Mouse (Mus musculus) liver, embryonic 14.5 days (tissue): ENCODE results near the gene Casc3. TPM values are rescaled to one million over a fixed set of nuclear protein-coding genes. Genes with fewer than 3 reads are reported as not detected.
A peak's percentile ranks its signal among the peaks of the same experiment; 100 is the strongest.
"Not testable (repeated sequence)": the region's sequence is repeated elsewhere in the genome, so short reads cannot be mapped to it uniquely, and the experiment has no call there.

Experiments
- ATAC-seq: fragments of 200-750 bp; cut with Nextera tagmentation; 2 replicates; pipeline ENCODE4 v1.8.0; 2017; ENCODE audit warnings: moderate number of reproducible peaks, mild to moderate bottlenecking, moderate library complexity; ENCODE audit not compliant: insufficient read depth
- DNase-seq, 3 experiments: peaks; one replicate each; pipeline ENCODE4 v3.0.0-alpha.2; 2012 to 2013; ENCODE audit warnings: low read depth in 3 of 3, low spot score in 3 of 3
- H3K27ac ChIP-seq: fragments of 300-500 bp; sonication (generic); 2 replicates; pipeline ENCODE4 v1.5.1; 2014; ENCODE audit warnings: moderate library complexity, mild to moderate bottlenecking, control low read depth, inconsistent platforms
- H3K27me3 ChIP-seq: fragments of 300-500 bp; sonication (generic); 2 replicates; pipeline ENCODE4 v1.6.1; 2014; ENCODE audit warnings: mild to moderate bottlenecking, low read length, moderate library complexity; ENCODE audit not compliant: control insufficient read depth, insufficient read depth
- H3K36me3 ChIP-seq: fragments of 300-500 bp; sonication (generic); replicated peaks from 2 replicates; pipeline ENCODE4 v1.6.1; 2014; ENCODE audit warnings: low read depth; ENCODE audit not compliant: control insufficient read depth, insufficient read depth
- H3K4me1 ChIP-seq, 2 experiments: fragments of 200-500 bp in 1 of 2; fragments of 300-500 bp in 1 of 2; sonication (generic) in 1 of 2; replicated peaks; 2 replicates each; pipeline ENCODE4 v1.6.1; 2012 to 2014; ENCODE audit warnings: antibody characterized with exemption in 1 of 2, inconsistent platforms in 1 of 2, low read length in 1 of 2; ENCODE audit not compliant: control insufficient read depth in 2 of 2, insufficient read depth in 2 of 2
- H3K4me2 ChIP-seq: fragments of 300-500 bp; sonication (generic); 2 replicates; pipeline ENCODE4 v1.6.1; 2014; ENCODE audit warnings: low read depth, mild to moderate bottlenecking, control low read depth, moderate library complexity
- H3K4me3 ChIP-seq, 2 experiments: fragments of 200-500 bp in 1 of 2; fragments of 300-500 bp in 1 of 2; sonication (generic) in 1 of 2; 2 replicates each; pipeline ENCODE4 v1.5.1; 2012 to 2014; ENCODE audit warnings: low read depth in 2 of 2, low read length in 2 of 2, mild to moderate bottlenecking in 2 of 2, control low read depth in 1 of 2, inconsistent platforms in 1 of 2, moderate library complexity in 1 of 2; ENCODE audit not compliant: insufficient read depth in 1 of 2
- H3K9ac ChIP-seq: fragments of 300-500 bp; sonication (generic); replicated peaks from 2 replicates; pipeline ENCODE4 v1.6.1; 2014; ENCODE audit warnings: mild to moderate bottlenecking, control low read depth, moderate library complexity
- H3K9me3 ChIP-seq: fragments of 300-500 bp; sonication (generic); 2 replicates; pipeline ENCODE4 v1.6.1; 2016; ENCODE audit warnings: low read length, mixed read lengths; ENCODE audit not compliant: control insufficient read depth
- CTCF ChIP-seq: IDR thresholded peaks from 2 replicates; pipeline ENCODE4 v1.5.1; 2016; ENCODE audit warnings: antibody characterized with exemption, low read depth, control low read depth
- EP300 ChIP-seq: IDR thresholded peaks from 2 replicates; pipeline ENCODE4 v1.6.1; 2016; ENCODE audit warnings: antibody characterized with exemption, low read depth
- WGBS: fragments of 180-500 bp; shearing (Covaris S2); extraction: QIAGEN DNeasy Blood & Tissue Kit; methylation state at CpG from one replicate; pipeline ENCODE4 v1.1.7; 2014; ENCODE audit not compliant: insufficient replicate concordance; 5-methylcytosine and 5-hydroxymethylcytosine counted together
- polyA plus RNA-seq, 2 experiments: library from polyadenylated mRNA; depleted of rRNA in 1 of 2; stranded (reverse) in 1 of 2; unstranded in 1 of 2; fragments of >200 nt; fragmentation: Nextera tagmentation in 1 of 2; extraction: Ambion mirVana in 1 of 2; gene quantifications; 2 replicates each; pipeline versions ENCODE4 v1.2.1 to v1.2.3; 2012 to 2014

The Casc3 gene
- polyA plus RNA-seq, 2 experiments: 11.5 to 12.7 TPM

DNA sequence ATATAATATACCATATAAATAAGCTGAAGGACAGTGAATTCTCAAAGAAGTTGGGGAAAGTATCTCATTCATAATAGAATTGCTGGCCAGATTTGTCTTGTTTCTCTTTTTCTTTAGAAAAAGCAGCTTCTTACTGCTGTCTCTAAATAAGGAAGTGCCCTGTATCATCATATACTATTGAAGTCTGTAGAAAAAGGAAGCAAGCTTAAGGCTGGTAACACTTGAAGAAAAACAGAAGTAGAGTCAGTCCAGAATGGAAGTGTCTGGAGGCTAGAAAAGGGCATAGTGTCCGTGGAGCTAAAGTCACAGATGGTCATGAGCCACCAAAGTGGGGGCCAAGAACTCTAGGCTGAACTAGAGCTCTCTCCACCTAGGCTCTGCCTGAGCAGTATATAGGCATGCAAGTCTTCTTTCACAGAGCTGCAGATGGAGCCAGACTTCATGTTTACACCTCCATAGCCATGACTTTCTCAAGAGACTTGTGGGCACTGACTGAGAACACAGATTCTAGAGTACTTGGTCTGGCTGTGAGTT, 12.1 kb downstream of the Casc3 start:
- no peak for ATAC-seq
- Histone ChIP-seq H3K4me3 (no peak overlapping the region), H3K9me3 (no peaks in the 10 kb centered on the region), H3K9ac (no peak overlapping the region), H3K4me1 (peaks cover 0 to 2% of the 10 kb centered on the region in 2 experiments; a peak in 2 of 4 replicates), H3K4me2 (no peak overlapping the region), H3K36me3 (peaks cover 69% of the 10 kb centered on the region), H3K27me3 (no peaks in the 10 kb centered on the region), H3K27ac (no peak overlapping the region)
- DNase-seq: no peak
- no peak for TF ChIP-seq CTCF
- no peak for TF ChIP-seq EP300
- 28% methylated on average over 1 of the region's 1 CpGs for WGBS

DNA sequence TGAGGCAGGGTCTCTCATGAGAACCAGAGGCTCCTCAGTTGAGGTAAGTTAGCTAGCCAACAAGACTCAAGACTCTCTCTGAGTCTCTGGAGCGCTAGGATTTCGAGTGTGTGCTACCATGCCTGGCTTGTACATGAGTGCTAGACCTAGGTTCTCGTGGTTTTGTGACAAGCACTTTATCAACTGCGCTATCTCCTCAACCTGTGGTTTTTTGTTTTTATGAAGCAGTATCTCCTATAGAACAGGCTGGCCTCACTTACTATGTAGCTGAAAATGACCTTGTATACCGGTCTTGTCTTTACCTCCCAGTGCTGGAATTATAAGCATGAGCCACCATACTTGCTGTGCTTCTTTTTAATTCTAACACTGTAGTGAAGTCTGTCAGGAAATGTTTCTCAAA, 16.3 kb downstream of the Casc3 start:
- Histone ChIP-seq H3K4me1 (peaks cover 0 to 10% of the 10 kb centered on the region in 2 experiments; a peak in 3 of 4 replicates), H3K9ac (no peak overlapping the region), H3K9me3 (no peaks in the 10 kb centered on the region), H3K27ac (no peak overlapping the region), H3K4me3 (no peak overlapping the region), H3K27me3 (no peaks in the 10 kb centered on the region), H3K4me2 (no peak overlapping the region), H3K36me3 (peaks cover 82% of the 10 kb centered on the region)
- DNase-seq (no peak), ATAC-seq (no peak; the same call in 1 of the 2 replicates)
- TF ChIP-seq CTCF (no peak), EP300 (0 out of 2 replicates have a peak, but pooled peaks have one; percentile 16)
- 33% methylated on average over 5 of the region's 5 CpGs for WGBS

- H3K9me3 ChIP-seq, H3K4me2 ChIP-seq, H3K4me3 ChIP-seq, H3K27ac ChIP-seq, H3K27me3 ChIP-seq, DNase-seq, H3K4me1 ChIP-seq, H3K9ac ChIP-seq: not testable (repeated sequence)
- peaks cover 95% of the 10 kb centered on the region for H3K36me3 ChIP-seq
- ATAC-seq: peak; percentile 52
- WGBS: 80% methylated on average over 2 of the region's 2 CpGs
Measured at GRCm38 (mm10) chr11:98826071-98826470, 21.4 kb downstream of the Casc3 start.

- Histone ChIP-seq H3K36me3 (peaks cover 95% of the 10 kb centered on the region), H3K4me3 (no peak overlapping the region), H3K4me1 (peaks cover 0 to 10% of the 10 kb centered on the region in 2 experiments; a peak in 3 of 4 replicates), H3K27me3 (no peaks in the 10 kb centered on the region), H3K4me2 (no peak overlapping the region), H3K9ac (no peak overlapping the region), H3K27ac (no peak overlapping the region), H3K9me3 (no peaks in the 10 kb centered on the region)
- 13% methylated on average over 2 of the region's 2 CpGs for WGBS
- ATAC-seq: peak; percentile 61
- no peak for DNase-seq
- peak; percentile 54; the same call in 1 of the 2 replicates for TF ChIP-seq EP300
- no peak for TF ChIP-seq CTCF
Measured at GRCm38 (mm10) chr11:98827877-98828276, 23.2 kb downstream of the Casc3 start.

DNA sequence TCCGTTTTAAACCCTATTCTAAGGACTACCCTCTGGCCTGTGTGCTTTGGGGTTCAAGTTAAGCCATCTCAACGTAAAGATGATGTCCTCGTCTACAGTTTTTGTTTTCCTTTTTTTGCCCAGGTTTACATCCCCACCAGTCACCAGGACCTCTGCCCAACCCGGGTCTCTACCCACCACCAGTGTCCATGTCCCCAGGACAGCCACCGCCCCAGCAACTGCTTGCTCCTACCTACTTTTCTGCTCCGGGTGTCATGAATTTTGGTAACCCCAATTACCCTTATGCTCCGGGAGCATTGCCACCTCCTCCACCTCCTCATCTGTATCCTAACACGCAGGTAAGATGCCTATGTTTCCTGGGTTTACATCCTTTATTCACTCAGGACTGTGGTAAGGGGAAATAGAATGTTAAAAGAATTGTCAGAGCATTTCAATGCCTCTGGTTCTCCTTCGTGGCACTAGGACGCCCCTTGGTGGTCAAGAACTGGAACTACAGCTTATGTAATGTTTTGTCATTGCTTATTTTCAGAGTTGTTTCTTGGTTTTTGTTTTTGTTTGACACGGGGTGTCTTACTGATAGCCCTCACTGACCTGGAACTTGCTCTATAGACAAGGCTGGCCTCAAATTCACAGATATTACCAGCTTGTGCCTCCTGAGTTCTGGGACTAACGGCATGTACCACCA, 24.5 kb downstream of the Casc3 start:
- H3K4me2 ChIP-seq: no peak overlapping the region
- peaks cover 0 to 10% of the 10 kb centered on the region in 2 experiments; a peak in 3 of 4 replicates for H3K4me1 ChIP-seq
- no peaks in the 10 kb centered on the region for H3K27me3 ChIP-seq
- no peaks in the 10 kb centered on the region for H3K9me3 ChIP-seq
- H3K36me3 ChIP-seq: peaks cover 95% of the 10 kb centered on the region
- DNase-seq (peak in 1 of 3 experiments; percentile 28), ATAC-seq (no peak)
- WGBS: 63% methylated on average over 12 of the region's 12 CpGs
- no peak overlapping the region for H3K27ac ChIP-seq
- no peak overlapping the region for H3K4me3 ChIP-seq
- no peak overlapping the region for H3K9ac ChIP-seq
- TF ChIP-seq CTCF: peak; percentile 76
- TF ChIP-seq EP300: no peak
